Mouse (Mus musculus) myocyte (in vitro differentiated cells): ENCODE measurements around the gene Gk2.

Experiments used
- CEBPB ChIP-seq: IDR thresholded peaks from 2 replicates; pipeline ENCODE4 v1.6.1; 2011; ENCODE audit warnings: mild to moderate bottlenecking, moderate library complexity; ENCODE audit not compliant: poor library complexity, insufficient read depth, severe bottlenecking
- E2F4 ChIP-seq: IDR thresholded peaks from one replicate; pipeline ENCODE4 v1.6.1; 2011; ENCODE audit warnings: mild to moderate bottlenecking, control low read depth, moderate library complexity; ENCODE audit not compliant: insufficient read depth
- MAX ChIP-seq: IDR thresholded peaks from one replicate; pipeline ENCODE4 v1.6.1; 2011; ENCODE audit warnings: low read depth, mild to moderate bottlenecking, control low read depth
- POLR2A ChIP-seq: IDR thresholded peaks from one replicate; pipeline ENCODE4 v1.6.1; 2011; ENCODE audit warnings: low read depth, mild to moderate bottlenecking, control low read depth, moderate library complexity; ENCODE audit not compliant: insufficient read length

DNA sequence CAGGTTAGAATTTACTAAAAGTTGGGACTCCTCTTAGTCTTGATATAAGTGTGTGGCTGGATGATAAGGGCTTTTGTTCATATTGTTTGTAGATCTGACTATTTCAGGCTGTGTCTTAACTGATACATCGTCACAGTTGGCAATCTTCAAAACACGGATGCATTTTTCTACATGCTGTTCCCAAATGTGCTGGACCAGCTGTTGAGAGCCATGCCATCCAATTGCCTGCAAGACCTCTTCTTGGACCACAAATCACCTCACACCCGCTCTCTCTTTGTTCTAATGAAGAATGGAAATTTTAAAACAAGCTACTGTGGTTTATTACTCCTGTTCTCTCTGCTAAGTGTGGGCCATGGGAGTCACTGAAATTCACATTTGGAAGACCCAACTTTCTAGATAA, 9.1 kb upstream of the Gk2 start:
- TF ChIP-seq POLR2A (no peak), CEBPB (no peak), MAX (no peak), E2F4 (no peak)
